Mouse (Mus musculus) left cerebral cortex, adult 18-20 months (tissue): Measurements from ENCODE around the gene Ccdc60. TPM values are rescaled to one million over a fixed set of nuclear protein-coding genes. Genes with fewer than 3 reads are reported as not detected.

ENCODE experiments used
- DNase-seq, 2 experiments: peaks; one replicate each; pipeline ENCODE4 v3.0.0; 2021 to 2022; ENCODE audit warnings: low spot score in 2 of 2, mixed read lengths in 1 of 2
- total RNA-seq, 2 experiments: library from RNA; stranded (reverse); gene quantifications; 2 replicates each; pipeline ENCODE4 v1.2.3; 2021

The Ccdc60 gene
- total RNA-seq, 2 experiments from 2014 or later, result 0.23 TPM; not detected in 1

DNA sequence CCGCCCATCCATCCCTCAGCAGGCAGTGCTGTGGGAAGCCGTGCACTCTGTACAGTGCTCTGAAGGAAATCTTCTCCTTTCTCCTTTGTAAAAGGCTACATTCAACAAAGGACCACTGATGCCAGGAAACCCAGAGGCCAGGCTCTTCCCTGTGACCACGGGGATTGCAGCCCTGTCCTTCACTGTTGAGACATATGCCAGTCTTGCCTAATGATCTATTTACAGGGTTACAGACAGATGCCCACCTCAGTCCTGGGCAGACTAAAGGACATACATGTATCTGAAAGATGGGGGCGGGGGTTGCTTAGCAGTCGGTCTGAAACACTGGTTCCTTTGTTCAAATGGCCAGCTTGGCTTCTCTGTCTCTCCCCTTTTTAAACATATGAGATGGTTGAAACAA lies 14.4 kb downstream of the Ccdc60 start:
- no peak for DNase-seq

GRCm38 (mm10) chr5:116271511-116272227 lies 17.1 kb downstream of the Ccdc60 start:
- DNase-seq, result no peak

GRCm38 (mm10) chr5:116269212-116270145 lies 19.3 kb downstream of the Ccdc60 start:
- no peak for DNase-seq

DNA sequence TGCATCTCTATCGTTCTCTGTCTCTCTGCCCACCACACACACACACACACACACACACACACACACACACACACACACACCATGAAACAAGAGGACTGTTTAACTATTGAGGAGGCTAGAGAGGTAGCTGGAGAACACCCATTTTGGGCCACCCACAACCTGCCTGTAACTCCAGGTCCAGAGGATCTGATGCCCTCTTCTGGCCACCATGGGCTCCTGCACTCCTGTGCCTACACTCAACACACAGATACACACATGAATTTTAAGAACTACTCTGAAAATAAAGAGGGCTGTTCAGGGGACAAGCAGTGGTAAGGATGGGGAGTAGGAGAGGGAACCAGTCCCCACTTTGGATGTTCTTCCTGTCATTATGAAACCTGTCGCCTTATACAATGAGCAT lies 26.1 kb downstream of the Ccdc60 start:
- no peak for DNase-seq

DNA sequence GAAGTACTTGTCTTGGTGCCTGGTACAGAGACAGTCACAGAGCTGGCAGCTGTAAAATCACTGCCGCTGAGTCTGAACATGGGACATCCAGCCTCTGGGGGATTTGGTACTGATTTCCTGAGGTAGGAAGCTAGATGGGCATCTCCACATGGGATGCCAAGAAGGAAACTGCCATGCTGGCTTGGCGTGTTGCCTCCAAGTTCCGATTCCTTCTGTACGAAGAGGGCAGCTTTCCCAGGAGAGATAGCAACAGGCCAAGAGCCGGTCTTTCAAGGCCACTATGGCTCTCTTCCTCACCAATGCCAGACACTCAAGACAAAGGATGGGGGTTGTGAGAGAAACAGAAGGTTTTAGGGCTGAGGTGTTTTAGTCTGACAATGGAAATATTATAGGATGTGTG lies 26.8 kb downstream of the Ccdc60 start:
- DNase-seq, result no peak

DNA sequence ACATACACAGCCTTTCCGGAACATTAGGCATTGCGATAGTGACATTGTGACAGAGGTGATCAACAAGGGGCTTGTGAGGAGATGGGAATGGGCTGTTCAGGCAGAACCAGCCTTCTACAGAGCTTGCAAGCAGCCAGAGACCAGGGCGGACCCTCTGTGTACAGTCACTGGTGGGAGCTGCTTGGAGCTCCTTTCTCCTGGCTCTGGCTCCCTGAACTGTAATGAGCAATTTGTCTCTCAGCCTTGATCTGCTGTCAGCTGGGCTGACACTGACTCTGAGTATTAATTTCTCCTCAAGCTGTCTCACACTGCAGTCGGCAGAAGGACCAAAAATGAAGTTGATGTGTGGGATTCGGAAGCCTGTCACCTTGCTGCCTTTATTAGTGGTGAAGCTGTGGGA lies 28.4 kb downstream of the Ccdc60 start:
- no peak for DNase-seq

GRCm38 (mm10) chr5:116258321-116258860 lies 30.4 kb downstream of the Ccdc60 start:
- no peak for DNase-seq

DNA sequence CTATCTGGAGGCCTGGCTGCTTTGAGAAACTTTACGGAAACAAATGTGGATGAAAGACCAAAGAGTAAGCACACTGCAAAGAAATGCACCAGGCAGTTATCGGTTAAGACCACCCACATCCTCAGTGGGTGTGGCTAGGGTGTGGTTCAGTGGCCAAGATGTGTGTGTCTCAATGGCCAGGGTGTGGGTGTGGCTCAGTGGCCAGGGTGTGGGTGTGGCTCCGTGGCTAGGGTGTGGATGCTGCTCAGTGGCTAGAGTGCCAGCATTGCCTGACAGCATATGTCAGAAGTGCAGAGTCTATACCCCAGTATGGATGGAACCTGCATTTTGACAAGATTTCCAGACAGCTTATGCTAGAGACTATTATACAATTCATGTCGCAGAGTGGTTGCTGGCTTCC lies 34.9 kb downstream of the Ccdc60 start:
- no peak for DNase-seq

GRCm38 (mm10) chr5:116252186-116252585 lies 36.6 kb downstream of the Ccdc60 start:
- no peak for DNase-seq

GRCm38 (mm10) chr5:116246642-116247041 lies 42.1 kb downstream of the Ccdc60 start:
- DNase-seq, result no peak

GRCm38 (mm10) chr5:116244476-116244875 lies 44.3 kb downstream of the Ccdc60 start:
- DNase-seq, result no peak

- no peak for DNase-seq
Measured at GRCm38 (mm10) chr5:116243622-116244021, 45.2 kb downstream of the Ccdc60 start.

GRCm38 (mm10) chr5:116231841-116232643 lies 56.7 kb downstream of the Ccdc60 start:
- peak; percentile 54 to 62 for DNase-seq

DNA sequence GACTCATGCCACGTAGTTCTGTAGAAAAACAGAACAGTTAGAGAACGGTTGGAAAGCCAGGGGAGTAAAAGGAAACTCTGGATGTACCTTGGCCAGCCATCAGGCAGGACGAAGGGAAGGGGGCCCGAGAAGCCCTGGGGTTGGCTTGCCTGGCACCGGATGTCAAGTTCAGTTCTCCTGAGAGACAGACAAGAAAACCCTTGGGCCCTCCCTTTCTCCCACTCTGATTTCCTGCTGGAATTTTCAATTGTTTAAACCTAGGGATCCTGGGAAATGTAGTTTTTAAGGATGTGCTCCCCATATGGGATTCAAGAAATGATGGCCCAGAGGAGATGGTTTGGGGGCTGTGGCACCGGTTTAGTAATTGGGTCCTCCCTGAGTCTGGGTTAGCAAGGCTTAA lies 60.4 kb downstream of the Ccdc60 start:
- DNase-seq, result no peak

- no peak for DNase-seq
Measured at GRCm38 (mm10) chr5:116224023-116224422, 64.8 kb downstream of the Ccdc60 start.

DNA sequence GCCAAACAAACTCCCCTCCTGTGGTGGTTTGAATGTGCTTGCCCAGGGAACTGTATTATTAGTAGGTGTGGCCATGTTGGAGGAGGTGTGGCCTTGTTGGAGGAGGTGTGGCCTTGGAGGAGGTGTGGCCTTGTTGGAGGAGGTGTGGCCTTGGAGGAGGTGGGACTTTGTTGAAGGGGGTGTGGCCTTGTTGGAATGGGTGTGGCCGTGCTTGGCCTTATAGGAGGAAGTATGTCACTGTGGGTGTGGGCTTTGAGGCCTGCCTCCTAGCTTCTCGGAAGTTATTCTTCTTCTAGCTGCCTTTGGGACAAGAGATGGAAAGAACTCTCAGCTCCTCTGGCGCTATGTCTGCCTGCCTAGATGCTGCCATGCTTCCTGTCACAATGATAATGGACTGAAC lies 66.9 kb downstream of the Ccdc60 start:
- DNase-seq, result no peak

GRCm38 (mm10) chr5:116219288-116219687 lies 69.5 kb downstream of the Ccdc60 start:
- DNase-seq, result no peak

- DNase-seq, result no peak
Measured at GRCm38 (mm10) chr5:116212706-116213105, 76.1 kb downstream of the Ccdc60 start.

DNA sequence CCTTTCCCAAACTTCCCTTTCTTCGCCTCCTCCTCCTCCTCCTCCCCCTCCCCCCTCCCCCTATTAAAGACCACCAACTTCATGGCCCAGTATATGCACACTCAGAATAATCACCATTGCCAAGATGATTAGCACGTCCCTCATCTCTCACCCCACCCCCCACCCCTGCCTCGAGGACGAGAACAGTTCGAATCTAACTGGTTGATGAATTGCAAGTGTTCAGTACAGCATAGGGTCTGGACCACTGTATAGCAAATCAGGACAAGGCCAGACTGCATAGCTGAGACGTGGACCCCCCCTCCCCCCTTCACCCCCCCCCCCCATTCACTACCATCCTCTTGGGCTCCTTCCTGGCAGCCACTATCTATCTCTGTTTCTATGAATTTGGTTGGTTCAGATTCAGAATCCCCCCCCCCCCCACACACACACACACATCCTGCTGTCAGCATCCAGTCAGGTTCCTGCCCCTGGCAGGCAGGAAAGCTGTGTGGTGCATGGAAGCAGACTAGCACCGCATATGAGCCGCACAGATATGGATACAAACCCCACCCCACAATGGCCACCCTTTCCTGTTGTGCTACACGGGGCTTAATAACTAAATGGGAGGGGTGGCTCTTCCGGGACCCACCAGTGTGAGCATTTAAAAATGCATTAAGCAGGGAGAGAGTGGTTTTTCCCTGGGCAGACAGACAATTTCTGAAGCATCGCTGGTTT lies 79.2 kb downstream of the Ccdc60 start:
- no peak for DNase-seq

GRCm38 (mm10) chr5:116208741-116209368 lies 79.9 kb downstream of the Ccdc60 start:
- DNase-seq, result no peak
